Mouse (Mus musculus): ENCODE data around the gene Sat1.
"Not testable (repeated sequence)": the region's sequence is repeated elsewhere in the genome, so short reads cannot be mapped to it uniquely, and the experiment has no call there.

The Sat1 gene

GRCm38 (mm10) chrX:155216271-155216670, at the start of gene Sat1:
Sat1 (minus strand) TSS chrX:155216449.
- DNase-seq (ENCODE audit: low read depth, low spot score): peak; percentile 92

- no peak for DNase-seq (ENCODE audit: low read depth, low spot score)
These were observed 46.6 kb upstream of the Sat1 start for GRCm38 (mm10) chrX:155262915-155263252.

- DNase-seq (ENCODE audit: low read depth, low spot score): peak; percentile 92
These were observed 46.1 kb upstream of the Sat1 start, which contains the start of gene Acot9 for GRCm38 (mm10) chrX:155262235-155262914. Acot9 (plus strand) TSS chrX:155262443.

- no peak for DNase-seq (ENCODE audit: low read depth, low spot score)
These were observed 40.6 kb upstream of the Sat1 start for GRCm38 (mm10) chrX:155256856-155257255.

- peak; percentile 8 for DNase-seq (ENCODE audit: low read depth, low spot score)
These were observed 2.0 kb upstream of the Sat1 start for GRCm38 (mm10) chrX:155218277-155218676.

GRCm38 (mm10) chrX:155215501-155216248, 574 bp downstream of the Sat1 start:
- peak; percentile 78 for DNase-seq (ENCODE audit: low read depth, low spot score)

- DNase-seq (ENCODE audit: low read depth, low spot score): peak; percentile 73
These were observed 1.7 kb downstream of the Sat1 start for GRCm38 (mm10) chrX:155214291-155215136.

GRCm38 (mm10) chrX:155208671-155209070, 7.6 kb downstream of the Sat1 start:
- DNase-seq (ENCODE audit: low read depth, low spot score): no peak

GRCm38 (mm10) chrX:155205436-155205835, 10.8 kb downstream of the Sat1 start:
- DNase-seq (ENCODE audit: low read depth, low spot score): not testable (repeated sequence)

GRCm38 (mm10) chrX:155202406-155203305, 13.6 kb downstream of the Sat1 start:
- DNase-seq (ENCODE audit: low read depth, low spot score): no peak

- DNase-seq (ENCODE audit: low read depth, low spot score): no peak
These were observed 14.4 kb downstream of the Sat1 start for GRCm38 (mm10) chrX:155201799-155202198.

- DNase-seq (ENCODE audit: low read depth, low spot score): no peak
These were observed 21.3 kb downstream of the Sat1 start for GRCm38 (mm10) chrX:155194979-155195378.

GRCm38 (mm10) chrX:155193732-155194443, 22.4 kb downstream of the Sat1 start:
- DNase-seq (ENCODE audit: low read depth, low spot score): no peak

- DNase-seq (ENCODE audit: low read depth, low spot score): no peak
These were observed 24.3 kb downstream of the Sat1 start for GRCm38 (mm10) chrX:155191941-155192340.

GRCm38 (mm10) chrX:155177640-155178039, 38.6 kb downstream of the Sat1 start:
- no peak for DNase-seq (ENCODE audit: low read depth, low spot score)

- DNase-seq (ENCODE audit: low read depth, low spot score): no peak
These were observed 39.0 kb downstream of the Sat1 start for GRCm38 (mm10) chrX:155177230-155177629.

GRCm38 (mm10) chrX:155175568-155175967, 40.7 kb downstream of the Sat1 start:
- no peak for DNase-seq (ENCODE audit: low read depth, low spot score)

GRCm38 (mm10) chrX:155172310-155172709, 43.9 kb downstream of the Sat1 start:
- DNase-seq (ENCODE audit: low read depth, low spot score): peak; percentile 55

GRCm38 (mm10) chrX:155171754-155172153, 44.5 kb downstream of the Sat1 start:
- DNase-seq (ENCODE audit: low read depth, low spot score): no peak

GRCm38 (mm10) chrX:155169886-155170285, 46.4 kb downstream of the Sat1 start:
- DNase-seq (ENCODE audit: low read depth, low spot score): no peak

All from A20 (cell line).